ENCODE assay signal across 1 mouse cellular context in the genomic region with DNA sequence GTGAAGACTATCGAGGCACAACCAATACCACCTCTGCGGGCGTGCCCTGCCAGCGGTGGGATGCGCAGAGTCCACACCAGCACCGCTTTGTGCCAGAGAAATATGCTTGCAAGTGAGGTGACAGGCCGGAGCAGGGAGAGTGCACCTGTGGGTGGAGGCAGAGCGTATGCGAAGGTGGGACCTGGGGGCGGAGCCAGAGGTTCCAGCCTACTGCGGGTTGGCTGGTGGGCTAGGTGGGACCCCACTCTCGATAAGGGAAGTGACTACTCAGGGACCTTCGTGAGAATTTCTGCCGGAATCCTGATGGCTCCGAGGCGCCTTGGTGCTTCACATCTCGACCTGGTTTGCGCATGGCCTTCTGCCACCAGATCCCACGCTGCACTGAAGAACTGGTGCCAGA.
TF ChIP-seq lines count a peak whose summit lies in the region.

No protein-coding gene starts in this region.

TF ChIP-seq in MEL, 35 proteins besides CTCF, POLR2A, EP300 and RAD21:
- TF ChIP-seq MEF2A (IDR thresholded peaks at IDR 0.05; ENCODE audit: extremely low read depth, insufficient replicate concordance, low read depth, low read length, poor library complexity, severe bottlenecking) (no peak), ZMIZ1 (IDR thresholded peaks at IDR 0.05; ENCODE audit: low read depth, low read length) (0 out of 2 replicates have a peak, but pooled peaks have one; percentile 8)
